Mouse (Mus musculus) lung, postnatal 14 days (tissue): ENCODE results near the gene Actr3.
A peak's percentile ranks its signal among the peaks of the same experiment; 100 is the strongest.

Experiments
- DNase-seq: peaks from one replicate; pipeline ENCODE4 v3.0.0; 2021

The Actr3 gene

DNA sequence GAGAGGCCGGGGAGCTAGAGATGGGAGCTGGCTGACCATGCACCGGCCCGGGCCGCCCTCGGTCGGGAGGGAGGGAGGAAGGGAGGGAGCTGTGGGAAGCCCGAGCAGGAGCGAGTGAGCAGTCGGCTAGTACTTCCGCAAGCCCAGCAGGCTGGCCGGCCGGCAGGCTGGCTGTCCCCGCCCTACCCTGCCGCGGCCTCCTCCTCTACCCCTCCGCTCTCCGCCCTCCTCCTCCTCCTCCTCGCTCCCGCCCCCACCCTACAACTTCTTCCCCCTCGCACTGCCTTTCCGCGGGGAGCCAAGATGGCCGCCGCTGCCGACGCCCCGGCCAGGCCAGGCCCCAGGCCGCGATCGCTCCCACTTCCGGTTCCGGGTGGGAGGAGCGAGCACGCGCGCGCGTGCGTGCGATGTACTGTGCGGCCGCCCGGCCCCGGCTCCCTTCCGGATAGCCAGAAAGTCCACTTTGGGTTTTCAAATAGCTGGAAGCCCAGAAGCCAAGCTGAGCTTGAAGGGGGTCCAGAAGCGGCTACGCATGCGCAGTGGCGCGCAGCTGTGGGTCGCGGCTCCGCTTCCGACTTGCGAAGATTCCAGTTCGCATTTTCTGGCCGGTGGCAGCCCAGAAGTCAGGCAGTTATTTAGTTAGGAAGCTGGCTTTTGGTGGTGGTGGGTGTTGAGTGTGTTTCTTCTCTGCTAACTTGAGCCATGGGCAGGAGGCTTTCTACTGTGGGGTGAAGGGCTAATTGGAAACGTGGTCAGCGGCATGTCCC, at the start of gene Actr3:
Gene Actr3 (minus strand): TSS at position 359 of the 767 bp plus-strand sequence.
- peak; percentile 100 for DNase-seq

DNA sequence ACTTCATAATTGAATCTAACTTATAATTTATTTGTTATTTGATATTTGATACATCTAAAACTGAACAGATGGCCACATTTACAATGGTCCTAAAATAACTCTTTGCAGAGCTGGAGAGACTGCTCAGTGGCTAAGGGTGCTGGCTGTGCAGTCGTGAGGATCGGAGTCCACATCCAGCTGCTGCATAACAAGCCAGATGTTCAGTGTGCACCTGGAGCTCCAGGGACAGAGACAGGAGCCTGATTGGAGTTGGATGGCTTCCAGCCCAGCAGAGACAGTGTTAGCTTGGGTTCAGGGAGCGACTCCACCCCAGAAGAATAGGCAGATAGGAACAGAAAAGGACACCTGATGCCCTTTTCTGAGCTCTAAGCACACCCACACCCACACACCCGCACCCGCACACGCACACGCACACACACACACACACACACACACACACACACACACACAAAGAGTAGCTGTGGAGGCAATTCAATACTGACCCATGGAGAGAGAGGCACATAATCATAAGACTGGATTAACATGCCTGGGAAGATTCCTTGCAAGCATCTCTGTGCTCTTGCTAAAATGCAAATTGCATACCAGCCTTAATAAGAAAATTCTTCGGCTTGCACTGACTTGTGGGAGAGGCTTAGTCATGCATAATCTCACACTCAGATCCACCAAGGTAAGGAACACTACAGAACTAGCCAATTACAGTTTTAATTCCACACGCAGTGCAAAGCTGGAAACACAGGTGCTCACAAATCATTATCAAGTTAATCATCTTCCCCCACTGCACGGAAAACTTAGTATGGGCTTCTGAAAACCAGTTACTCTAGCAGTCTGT, 47.1 kb upstream of the Actr3 start:
- DNase-seq = no peak

DNA sequence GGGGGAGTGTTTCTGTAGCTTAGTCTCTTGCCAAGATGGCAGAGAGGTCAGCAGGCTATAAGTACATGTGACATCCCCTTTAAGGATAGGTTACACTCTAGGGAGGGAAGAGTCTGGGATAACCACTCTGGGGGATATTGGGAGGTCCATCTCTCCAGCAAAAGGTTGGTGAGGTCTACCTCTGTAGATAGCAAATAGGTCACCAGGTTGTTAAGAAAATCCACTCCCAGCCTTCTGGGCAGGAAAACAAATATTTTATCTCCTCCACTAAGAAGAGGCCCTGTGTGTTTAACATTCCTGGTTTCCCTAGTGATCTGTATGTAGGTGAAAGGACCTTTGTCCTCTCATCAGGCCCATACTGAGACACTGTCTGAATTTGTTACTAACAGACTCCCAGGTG, 46.3 kb upstream of the Actr3 start:
- no peak for DNase-seq

DNA sequence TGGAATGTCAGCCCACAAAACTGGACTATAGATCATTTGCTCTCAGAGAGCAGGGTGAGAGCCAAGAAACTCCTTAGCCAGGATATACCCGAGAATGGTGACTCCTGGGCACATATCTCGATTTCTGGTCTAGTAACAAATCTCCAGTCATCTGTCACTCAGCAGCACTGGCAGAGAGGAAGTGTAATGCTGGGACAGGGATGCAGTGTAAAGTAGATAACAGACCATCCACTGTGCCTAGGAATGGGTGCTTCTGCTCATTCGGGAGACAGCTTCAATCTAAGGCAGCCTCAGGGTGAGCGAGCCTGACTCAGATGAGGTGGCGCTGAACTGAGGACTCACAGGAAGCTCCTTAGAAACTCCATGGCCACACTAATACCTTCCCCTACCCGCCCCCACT, 43.1 kb upstream of the Actr3 start:
- DNase-seq = no peak

DNA sequence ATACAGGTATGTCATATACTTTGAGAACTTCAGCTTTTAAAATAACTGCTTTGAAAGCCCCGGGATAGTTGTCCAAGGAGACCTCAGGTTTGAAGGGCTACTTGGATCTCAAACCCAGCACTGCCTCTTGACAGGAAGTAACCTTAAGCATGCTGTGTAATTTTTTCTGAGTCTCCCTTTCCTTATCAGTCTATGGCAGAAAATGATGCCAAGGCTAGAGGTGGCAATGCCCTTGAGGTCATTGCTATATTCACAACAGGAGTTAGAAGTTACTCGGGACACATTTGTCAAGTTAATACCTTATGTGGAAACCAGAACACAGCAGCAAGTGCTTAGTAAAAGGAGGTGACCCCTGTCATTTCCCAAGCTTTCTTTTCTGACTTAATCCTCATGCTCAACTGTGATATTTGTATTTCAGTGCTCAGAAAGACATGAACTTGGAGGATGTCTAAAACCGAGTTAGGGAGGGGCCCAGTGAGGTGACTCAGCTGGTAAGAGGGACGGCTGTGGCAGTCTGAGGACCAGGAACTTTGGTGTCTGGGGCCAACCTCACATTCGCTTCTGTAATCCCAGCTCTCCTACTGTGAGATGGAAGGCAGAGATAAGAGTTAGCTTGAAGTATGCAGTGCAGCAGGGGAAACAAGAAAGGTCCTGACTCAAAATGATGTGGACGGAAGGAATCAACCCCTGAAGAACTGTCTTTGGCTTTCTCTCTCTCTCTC, 40.6 kb upstream of the Actr3 start:
- DNase-seq = no peak

DNA sequence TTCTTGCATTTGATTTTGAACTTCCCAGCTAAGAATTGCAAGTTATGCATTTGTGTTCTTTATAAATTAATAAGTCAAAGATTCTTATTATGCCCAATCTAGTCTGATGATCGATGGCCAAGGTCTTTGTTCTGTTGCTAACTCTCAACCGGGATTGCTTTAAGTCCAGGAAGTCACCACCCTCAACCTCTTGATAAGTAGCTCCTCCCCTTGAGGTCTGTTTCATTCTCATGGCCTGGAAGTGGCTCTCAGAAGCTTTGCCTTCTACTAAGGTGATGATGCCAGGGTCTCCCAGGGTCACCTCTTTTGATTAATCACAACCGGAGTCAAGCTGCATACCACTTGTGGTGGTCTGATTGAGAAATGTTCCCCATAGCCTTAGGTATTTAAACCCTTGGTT, 38.3 kb upstream of the Actr3 start:
- no peak for DNase-seq

DNA sequence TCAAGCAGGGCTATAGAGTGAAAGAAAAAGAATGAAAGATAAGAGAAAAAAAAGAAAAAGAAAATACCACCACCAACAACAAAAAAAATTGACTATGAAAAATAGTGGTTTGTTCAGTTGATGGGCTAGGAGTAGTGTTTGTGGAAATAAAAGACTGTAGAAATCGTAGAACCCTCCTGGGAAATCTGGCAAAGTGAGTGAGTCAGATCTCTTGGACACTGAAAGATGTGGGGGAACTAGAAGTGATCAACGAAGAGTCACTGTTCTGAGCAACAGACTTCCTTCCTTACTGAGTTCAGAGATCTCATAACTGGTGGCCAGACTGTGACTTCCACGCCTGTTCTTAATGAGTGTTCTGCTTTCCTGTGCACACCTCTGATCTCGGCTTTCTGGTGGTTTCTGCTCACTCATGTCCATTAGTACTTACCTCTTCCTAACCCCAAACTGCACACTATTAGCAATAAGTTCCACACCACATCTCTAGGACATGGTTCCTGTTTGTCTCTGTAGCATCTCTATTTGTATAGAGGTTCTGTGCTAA, 37.7 kb upstream of the Actr3 start:
- no peak for DNase-seq

DNA sequence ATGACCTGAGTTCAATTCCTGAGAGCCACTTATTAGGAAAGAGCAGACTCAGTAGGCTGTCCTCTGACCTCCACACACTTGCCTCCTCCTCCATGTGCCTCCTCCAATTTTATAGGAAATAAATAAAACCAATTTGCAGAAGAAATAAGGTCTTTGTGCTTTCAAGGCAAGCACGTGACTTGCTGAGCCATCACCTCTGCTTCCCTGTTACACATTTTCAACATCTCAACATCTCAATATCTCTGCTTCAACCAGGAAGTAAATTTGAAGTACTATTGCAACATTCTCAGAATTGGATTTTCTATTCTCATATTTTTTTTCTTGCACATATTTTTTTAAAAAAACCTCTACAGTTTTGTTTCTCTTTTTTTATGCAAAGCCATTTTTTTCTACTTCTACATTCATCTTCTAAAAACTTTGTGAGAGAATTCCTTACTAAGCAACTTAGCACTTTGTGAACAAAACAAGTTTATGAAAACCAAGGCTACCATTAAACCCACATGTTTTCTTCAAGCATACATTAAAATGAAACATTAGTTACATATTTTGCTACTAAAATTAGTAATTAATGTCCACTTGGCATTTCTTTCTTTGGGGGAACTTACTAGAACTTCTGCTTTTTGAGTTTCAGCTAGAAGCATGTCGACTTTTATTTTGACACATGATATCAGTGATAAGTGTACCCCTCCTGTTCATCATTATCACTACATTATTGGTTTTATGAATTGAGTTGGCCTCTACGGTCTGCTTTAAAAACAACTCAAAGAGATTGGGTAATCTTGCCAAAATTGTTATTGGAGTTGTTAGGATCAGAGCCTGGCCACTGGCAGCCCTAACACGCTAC, 35.5 kb upstream of the Actr3 start:
- no peak for DNase-seq

DNA sequence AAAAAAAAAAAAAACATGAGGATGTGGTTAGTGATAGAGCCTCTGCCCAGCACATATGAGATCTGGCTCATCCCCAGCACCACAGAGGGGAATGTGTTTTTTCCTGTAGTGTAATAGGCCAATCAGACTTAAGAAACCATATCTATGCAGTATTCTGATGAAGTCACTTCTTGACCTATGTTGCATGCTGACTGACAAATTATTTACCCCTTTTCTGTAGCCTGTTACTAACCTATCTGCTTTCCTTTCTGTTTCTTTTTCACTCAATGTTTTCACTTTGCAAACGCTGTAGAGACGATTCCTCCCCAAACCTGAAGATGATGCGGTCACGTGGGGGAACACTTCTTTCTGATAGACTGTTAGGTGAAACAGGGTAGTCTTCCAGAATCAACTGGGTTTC, 32.4 kb upstream of the Actr3 start:
- no peak for DNase-seq

DNA sequence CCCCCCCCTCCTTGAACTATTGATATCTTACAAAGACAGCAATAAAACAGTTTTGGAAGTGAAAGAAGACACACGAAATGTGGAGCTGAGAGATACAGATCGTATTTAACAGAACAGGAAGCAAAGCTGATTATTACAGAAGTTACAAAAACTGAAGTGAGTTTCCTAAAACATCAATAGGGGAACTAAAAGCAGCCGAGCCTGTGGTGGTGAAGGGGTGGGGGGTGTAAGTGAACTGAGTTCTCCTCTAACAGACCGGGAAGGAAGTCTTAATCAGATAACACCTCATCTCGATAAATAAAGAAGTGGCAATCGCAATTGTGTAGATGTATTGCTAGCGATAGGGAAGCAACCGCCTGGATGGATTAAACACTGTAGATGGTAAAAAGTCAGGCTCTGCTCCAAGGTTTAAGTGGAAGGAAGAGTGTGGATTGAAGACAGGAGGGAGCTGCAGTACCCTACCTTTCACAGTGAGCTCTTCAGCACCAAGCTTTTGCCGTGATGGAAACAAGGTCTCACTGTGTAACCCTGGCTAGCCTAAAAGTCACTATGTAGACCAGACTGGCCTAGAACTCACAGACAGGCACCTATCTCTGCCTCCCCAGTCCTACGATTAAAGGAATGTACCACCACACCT, 31.2 kb upstream of the Actr3 start:
- DNase-seq = peak; percentile 22

DNA sequence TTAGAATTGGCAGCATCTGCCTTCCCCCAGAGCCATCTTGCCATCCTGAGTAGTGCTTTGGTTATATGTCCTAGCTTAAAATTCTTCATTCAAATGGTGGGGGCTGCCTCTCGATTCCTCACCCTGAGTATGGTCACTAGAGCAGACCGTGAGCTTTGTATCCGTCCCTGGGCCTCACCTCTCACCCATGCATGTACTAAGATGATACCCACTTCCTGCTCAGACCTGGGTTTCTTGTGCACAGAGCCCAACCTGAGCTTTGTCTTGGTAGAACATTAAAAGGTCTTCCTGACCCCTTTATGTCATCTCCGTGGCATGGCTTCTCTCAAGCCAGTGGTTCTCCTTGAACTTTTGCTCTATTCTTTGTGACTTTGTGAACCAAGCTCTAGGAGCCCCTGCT, 28.5 kb upstream of the Actr3 start:
- no peak for DNase-seq

DNA sequence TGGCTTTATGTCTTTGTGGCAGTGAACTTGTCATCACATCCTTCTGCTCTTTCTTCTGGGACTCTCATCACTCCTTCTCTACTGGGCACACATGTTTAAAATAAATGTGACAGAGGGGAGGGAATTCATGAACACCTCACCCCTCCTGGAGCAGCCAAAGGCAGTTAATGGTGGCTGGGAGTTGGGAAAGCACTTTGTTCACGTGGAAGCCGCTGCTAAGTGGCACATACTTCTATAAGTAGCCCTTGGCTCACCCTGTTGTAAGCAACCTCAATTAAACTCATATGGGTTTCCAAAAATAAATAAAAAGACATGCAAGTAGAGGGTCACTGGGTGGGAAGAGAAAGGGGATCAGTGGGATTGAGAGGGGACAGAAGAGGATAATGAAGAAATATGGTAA, 27.8 kb upstream of the Actr3 start:
- no peak for DNase-seq

DNA sequence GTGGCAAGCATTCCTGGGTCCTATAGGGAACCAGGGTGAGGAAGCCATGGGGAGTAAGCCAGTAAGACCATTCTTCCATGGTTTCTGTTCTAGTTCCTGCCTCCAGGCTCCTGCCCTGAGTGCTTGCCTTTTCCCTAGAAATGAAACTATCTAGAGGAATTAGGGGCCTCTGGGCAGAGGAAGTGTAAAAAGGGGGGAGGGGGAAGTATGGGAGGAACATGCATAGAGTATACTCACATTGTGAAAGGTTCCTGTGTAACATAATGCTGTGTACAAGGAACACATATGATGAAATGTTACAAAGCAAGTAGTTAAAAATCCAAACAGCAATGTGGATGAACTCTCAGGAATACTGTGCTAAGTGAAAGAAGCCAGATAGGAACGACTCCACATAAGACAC, 27.4 kb upstream of the Actr3 start:
- no peak for DNase-seq

DNA sequence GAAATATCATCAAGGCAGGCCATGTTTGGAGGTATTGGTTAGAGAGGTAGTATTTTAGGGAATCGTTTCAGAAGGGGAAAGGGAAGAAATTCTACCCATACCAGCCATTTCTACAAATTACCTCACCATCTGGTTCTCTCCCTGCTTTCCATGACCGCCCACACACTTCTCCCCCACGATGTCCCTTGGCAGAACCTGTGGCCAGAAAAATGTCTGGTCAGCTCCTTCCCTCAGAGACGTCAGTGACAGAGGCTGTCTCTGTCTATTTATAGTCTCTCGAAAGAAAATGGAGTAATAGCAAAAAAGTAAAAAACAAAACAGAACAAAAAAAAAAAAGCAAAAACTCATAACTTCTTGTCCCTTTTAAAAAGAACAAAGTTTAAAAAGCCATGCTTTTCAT, 23.0 kb upstream of the Actr3 start:
- peak; percentile 31 for DNase-seq

DNA sequence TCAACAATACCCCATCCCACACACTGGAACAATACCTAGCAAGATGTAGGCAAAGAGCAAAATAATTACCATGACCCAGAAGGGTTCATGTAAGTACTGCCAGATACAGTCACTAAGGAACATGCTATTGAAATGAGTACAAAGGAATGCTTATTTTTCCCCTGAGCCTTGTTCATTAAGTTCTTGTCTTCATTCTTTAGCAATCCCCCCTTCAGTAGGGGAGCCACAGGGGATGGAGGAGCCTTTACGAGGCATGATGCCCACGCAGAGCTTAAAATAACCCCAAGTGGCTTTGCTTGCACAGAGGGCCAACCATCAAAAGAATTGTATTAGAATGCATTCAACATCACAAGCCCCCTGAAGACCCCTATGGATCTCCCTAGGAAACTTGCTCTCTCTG, 19.6 kb upstream of the Actr3 start:
- no peak for DNase-seq

DNA sequence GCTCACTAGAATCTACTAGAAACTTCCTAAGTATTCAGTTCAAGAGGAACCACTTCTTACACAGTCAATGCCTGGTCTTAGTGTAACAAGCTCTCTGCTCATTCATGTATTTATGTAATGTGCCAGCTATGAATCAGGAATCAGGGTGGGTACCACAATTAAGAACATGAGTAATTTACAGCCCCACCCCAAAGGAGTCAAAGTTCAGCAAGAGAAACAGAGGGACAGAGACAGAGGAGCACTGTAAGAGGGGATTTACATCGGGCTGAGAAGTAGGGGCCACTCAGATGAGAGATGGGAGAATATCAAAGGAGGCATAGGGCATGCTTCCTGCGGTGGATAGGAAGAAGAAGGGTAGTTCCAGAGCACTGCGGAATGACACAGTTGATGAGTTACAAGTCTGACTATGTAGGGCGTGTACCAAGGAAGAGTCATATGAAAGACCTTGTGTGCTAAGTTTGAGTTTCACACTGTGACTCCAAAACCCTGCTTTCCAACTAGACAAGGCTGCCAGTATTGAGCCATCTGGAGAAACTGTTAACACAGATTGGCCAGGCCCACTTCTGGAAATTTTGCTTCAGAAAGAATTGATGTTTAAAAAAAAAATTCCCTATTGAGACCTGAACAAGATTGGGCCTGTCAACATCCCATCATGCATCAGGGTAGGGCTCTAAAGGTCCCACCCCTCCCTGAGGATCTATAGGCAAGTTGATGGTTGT, 14.9 kb upstream of the Actr3 start:
- no peak for DNase-seq

DNA sequence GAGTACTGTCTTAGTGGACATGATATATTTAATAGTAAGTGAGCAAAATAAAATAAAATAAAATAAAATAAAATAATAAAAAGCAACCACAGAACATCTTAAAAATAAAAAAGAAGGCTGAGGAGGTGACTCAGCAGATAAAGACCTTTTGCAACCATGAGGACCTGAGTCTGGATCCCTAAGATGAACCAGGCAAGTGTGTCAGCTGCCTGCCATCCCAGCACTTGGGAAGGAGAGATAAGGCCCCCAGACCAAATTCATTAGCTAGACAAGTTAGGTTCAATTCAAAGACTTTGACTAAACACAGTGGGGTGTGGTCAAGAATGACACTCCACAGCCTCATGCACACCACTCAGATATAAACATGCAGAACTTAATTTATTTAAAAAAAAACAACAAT, 12.4 kb upstream of the Actr3 start:
- no peak for DNase-seq

DNA sequence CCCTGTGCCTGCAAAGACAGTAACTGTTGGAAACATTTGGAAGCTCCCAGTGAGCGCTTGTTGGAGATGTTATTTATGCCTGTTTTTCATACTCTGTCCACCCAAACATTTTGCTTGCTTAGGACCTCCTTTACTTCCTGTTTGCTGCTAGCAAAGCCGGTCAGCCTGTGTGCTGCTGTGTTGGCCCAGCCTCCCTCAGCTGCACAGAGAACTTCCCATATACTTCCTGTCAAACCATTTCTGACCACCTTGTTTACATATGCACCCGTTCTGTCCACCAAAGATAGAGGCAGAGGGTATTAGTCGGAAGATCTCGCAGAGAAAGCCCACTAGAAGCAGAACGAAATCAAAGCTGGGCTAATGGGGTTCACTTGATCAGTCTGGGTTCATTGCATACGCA, 6.2 kb upstream of the Actr3 start:
- peak; percentile 49 for DNase-seq

DNA sequence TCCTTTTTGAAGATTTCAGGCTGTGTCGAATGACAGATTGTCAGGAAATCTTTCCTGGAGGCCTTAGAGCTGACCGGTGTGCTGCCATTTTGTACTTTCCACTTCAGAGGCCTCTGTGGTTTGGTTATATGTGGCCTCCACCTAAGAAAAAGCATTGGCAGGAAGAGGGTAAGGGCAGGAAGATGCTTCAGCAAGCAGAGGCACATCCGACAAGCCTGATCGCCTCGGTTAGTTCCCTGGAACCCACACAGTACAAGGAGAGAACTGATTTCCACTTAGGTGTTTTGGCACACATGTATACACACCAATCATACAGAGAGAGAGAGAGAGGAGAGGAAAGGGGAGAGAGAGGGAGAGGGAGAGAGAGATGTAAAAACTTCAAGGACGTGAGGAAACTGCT, 5.7 kb upstream of the Actr3 start:
- no peak for DNase-seq

DNA sequence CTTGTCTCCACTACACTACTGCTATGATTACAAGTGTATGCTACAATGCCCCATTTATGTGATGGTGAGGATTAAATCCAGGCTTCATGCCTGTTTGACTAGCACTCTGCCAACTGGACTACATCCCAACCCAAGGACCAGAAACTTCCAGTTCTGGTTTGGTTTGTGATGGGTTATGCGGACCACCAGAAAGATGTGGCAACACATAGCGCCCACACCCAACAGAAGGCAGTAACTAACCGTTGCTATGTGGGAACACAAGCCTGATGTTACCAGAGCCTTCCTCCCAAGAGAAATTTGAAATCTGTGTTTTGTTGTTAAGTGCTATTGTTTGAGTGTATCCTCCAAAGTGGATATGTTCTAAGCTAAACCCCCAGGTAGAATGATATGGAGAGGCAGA, 4.0 kb upstream of the Actr3 start:
- DNase-seq = no peak

DNA sequence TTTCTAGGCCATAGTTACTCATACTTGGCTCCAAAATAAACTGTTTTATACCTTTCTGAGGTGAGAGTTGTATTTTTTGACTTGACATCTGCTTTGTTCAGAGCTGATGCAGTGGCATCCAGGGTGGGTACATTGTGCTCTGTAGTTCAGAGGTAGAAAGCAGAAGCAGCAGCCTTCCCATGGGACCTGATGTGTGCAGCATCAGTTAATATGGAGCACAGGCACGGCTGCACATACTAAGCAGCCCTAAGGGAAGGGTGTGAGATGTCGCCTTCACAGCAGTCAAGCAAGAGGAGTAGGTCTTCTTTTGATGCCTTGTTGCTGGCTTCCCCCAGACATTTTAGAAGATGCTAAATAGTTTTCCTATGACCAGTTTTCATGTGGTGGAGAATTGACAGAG, 3.3 kb upstream of the Actr3 start:
- no peak for DNase-seq
